Mouse (Mus musculus) liver, postnatal 0 days (tissue): ENCODE data around the gene Fam169a.
A peak's percentile ranks its signal among the peaks of the same experiment; 100 is the strongest.

Source experiments
- CTCF ChIP-seq: sonication (generic); IDR thresholded peaks from 2 replicates; pipeline ENCODE4 v1.5.1; 2016; ENCODE audit warnings: antibody characterized with exemption, low read depth
- EP300 ChIP-seq: IDR thresholded peaks from 2 replicates; pipeline ENCODE4 v1.6.1; 2016; ENCODE audit warnings: antibody characterized with exemption, low read depth, mild to moderate bottlenecking

DNA sequence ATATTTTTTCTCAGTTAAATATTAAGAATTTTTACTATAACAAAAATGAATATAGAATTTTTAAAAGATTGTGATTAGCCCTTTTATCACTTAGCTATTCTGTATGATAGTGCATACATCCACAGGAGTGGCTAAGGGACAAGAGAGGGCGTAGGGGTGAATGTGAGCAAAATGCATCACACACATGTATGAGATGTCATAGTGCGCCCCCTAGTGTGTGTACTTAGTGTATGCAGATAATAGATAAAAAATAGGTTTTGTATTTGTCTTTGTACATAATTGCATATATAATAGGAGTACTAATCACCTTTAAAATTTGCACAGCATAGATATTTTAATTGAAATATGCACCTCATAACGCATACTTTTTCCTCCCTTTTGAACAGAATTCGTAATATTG is 78.7 kb downstream of the Fam169a start:
- peak; percentile 79 for TF ChIP-seq CTCF
- TF ChIP-seq EP300 = no peak
